ENCODE assay signal across 8 mouse cellular contexts in the genomic region with DNA sequence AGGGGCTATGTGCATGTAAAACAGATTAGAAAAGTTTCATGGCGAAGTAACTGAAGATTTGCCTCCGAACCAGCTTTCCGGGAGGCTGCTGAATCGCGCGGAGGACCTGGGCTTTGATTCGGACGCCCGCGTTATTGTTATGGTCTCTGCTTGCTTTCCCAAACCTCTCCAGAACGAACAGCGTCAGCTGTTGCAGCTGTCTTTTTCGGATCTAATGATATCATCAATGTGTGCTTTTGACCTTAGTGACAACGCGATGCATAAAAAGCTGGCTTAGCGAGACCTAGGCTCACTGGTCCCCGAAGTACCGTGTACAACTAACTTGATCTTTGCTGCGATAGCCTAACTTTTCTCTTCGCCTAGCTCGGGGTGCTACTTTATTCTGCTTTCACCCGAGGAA. TPM values are rescaled to one million over a fixed set of nuclear protein-coding genes. Genes with fewer than 3 reads are reported as not detected.
DNase-seq lines count a peak whose midpoint lies in the region; ATAC-seq and TF ChIP-seq lines count a peak whose summit lies in the region.

No protein-coding gene starts in this region.

- H3K27ac ChIP-seq in heart, embryonic 14.5 days (replicated peaks in 1 of 2; ENCODE audit: control insufficient read depth in 1 of 2, insufficient read depth in 1 of 2, low read depth in 2 of 2, low read length in 2 of 2): peak overlapping the region in 1 of 2 experiments; percentile 20; a peak in 1 of 4 replicates
- H3K27ac ChIP-seq in heart, postnatal 0 days (ENCODE audit: low read depth): peak overlapping the region; percentile 22
- no peak overlapping the region for H3K27ac ChIP-seq in lung, postnatal 0 days (ENCODE audit: low read length)

- no peak for ATAC-seq in heart, embryonic 14.5 days (ENCODE audit: insufficient number of reproducible peaks, insufficient read depth, low FRiP score, low read depth)
- no peak for ATAC-seq in heart, postnatal 0 days (ENCODE audit: insufficient read depth, low read depth)
- ATAC-seq in lung, postnatal 0 days: peak; percentile 18

- H3K36me3 ChIP-seq in heart, embryonic 14.5 days (ENCODE audit: control insufficient read depth, insufficient read depth, low read length): no peaks in the 10 kb centered on the region
- no peaks in the 10 kb centered on the region for H3K36me3 ChIP-seq in heart, postnatal 0 days (replicated peaks; ENCODE audit: control insufficient read depth, insufficient read depth, low read length)
- H3K36me3 ChIP-seq in lung, postnatal 0 days (ENCODE audit: insufficient read depth, low read length): no peaks in the 10 kb centered on the region

- no peaks in the 10 kb centered on the region for H3K9me3 ChIP-seq in heart, embryonic 14.5 days (ENCODE audit: control insufficient read depth, low read length)
- H3K9me3 ChIP-seq in heart, postnatal 0 days (replicated peaks; ENCODE audit: control insufficient read depth, low read length): no peaks in the 10 kb centered on the region
- H3K9me3 ChIP-seq in lung, postnatal 0 days (ENCODE audit: low read length): no peaks in the 10 kb centered on the region

- peaks cover 58% of the 10 kb centered on the region for H3K27me3 ChIP-seq in heart, embryonic 14.5 days (ENCODE audit: control insufficient read depth, insufficient read depth, low read length)
- H3K27me3 ChIP-seq in heart, postnatal 0 days (ENCODE audit: control insufficient read depth, insufficient read depth, low read length): peaks cover 95% of the 10 kb centered on the region
- H3K27me3 ChIP-seq in lung, postnatal 0 days (replicated peaks; ENCODE audit: insufficient read depth, low read length): peaks cover 54% of the 10 kb centered on the region

- DNase-seq in heart, postnatal 14 days: no peak
- peak; percentile 46 for DNase-seq in MEL-GATA-1-ER (ENCODE audit: extremely low read depth, low read depth)
- DNase-seq in heart, postnatal 0 days (ENCODE audit: low spot score): no peak
- DNase-seq in lung, postnatal 0 days (ENCODE audit: low spot score): peak; percentile 33
- DNase-seq in urinary bladder, adult 18-20 months (ENCODE audit: low spot score in 2 of 2): no peak
- no peak for DNase-seq in thymus, postnatal 36 days
- no peak for DNase-seq in urinary bladder, postnatal 10 days (ENCODE audit: low spot score)

- H3K4me1 ChIP-seq in heart, embryonic 14.5 days (ENCODE audit: control insufficient read depth in 2 of 2, insufficient read depth in 2 of 2, low read length in 2 of 2): peaks cover 18 to 32% of the 10 kb centered on the region in 2 experiments
- peaks cover 15% of the 10 kb centered on the region for H3K4me1 ChIP-seq in heart, postnatal 0 days (ENCODE audit: control insufficient read depth, insufficient read depth)
- peaks cover 11% of the 10 kb centered on the region for H3K4me1 ChIP-seq in lung, postnatal 0 days (ENCODE audit: insufficient read depth, low read depth, low read length)

- TF ChIP-seq CTCF in heart, postnatal 0 days (IDR thresholded peaks at IDR 0.05; ENCODE audit: low read depth): no peak
- no peak for TF ChIP-seq CTCF in lung, postnatal 0 days (IDR thresholded peaks at IDR 0.05)

- H3K9ac ChIP-seq in heart, embryonic 14.5 days (ENCODE audit: low read length): peak overlapping the region; percentile 62
- peak overlapping the region; percentile 40 for H3K9ac ChIP-seq in heart, postnatal 0 days (replicated peaks; ENCODE audit: low read depth, low read length)
- no peak overlapping the region for H3K9ac ChIP-seq in lung, postnatal 0 days (replicated peaks; ENCODE audit: low read depth)

- TF ChIP-seq EP300 in heart, postnatal 0 days (IDR thresholded peaks at IDR 0.05; ENCODE audit: low read depth): no peak
- TF ChIP-seq EP300 in lung, postnatal 0 days (IDR thresholded peaks at IDR 0.05): no peak

- H3K4me2 ChIP-seq in heart, embryonic 14.5 days (ENCODE audit: low read length): peak overlapping the region; percentile 95
- H3K4me2 ChIP-seq in heart, postnatal 0 days (ENCODE audit: low read depth, low read length): peak overlapping the region; percentile 99
- peak overlapping the region; percentile 97 for H3K4me2 ChIP-seq in lung, postnatal 0 days (replicated peaks; ENCODE audit: low read depth, low read length)

- under 1% methylated on average over 22 of the region's 22 CpGs for WGBS in heart, embryonic 14.5 days
- under 1% methylated on average over 22 of the region's 22 CpGs for WGBS in heart, postnatal 0 days
- 2% methylated on average over 22 of the region's 22 CpGs for WGBS in lung, postnatal 0 days

- peak overlapping the region; percentile 55 to 60 for H3K4me3 ChIP-seq in heart, embryonic 14.5 days (ENCODE audit: control insufficient read depth in 1 of 2, insufficient read depth in 1 of 2, low read depth in 1 of 2, low read length in 2 of 2)
- H3K4me3 ChIP-seq in heart, postnatal 0 days (ENCODE audit: low read depth, low read length): peak overlapping the region; percentile 74
- peak overlapping the region; percentile 55 for H3K4me3 ChIP-seq in lung, postnatal 0 days (ENCODE audit: low read depth, low read length)

- intact Hi-C loops in heart, postnatal 14 days (cut with DNase I): loop anchor here (5.0 kb wide), 1 partner anchor 242 kb away; no protein-coding TSS in a partner anchor

RNA-seq across cellular contexts. Expression of a gene that starts 2.0 kb away (rescaled TPM):
- 0.57 TPM in 1 of 2 replicates, not detected in the other for polyA plus RNA-seq in heart, embryonic 14.5 days (2014; fragmentation: Nextera tagmentation; extraction: Ambion mirVana)
- total RNA-seq in heart, postnatal 14 days (2021): not detected
- not detected in 2 replicates for total RNA-seq in heart, postnatal 0 days (2014; rRNA removed; ENCODE audit: low replicate concordance)
- not detected in 2 replicates for polyA plus RNA-seq in heart, postnatal 0 days (2015; fragmentation: Nextera tagmentation; extraction: Ambion mirVana)
- polyA plus RNA-seq in lung, postnatal 0 days (2015; fragmentation: Nextera tagmentation; extraction: Ambion mirVana): not detected in 2 replicates

RNA-seq across cellular contexts. Expression of a gene that starts 10.2 kb away (rescaled TPM):
- not detected in 2 replicates for polyA plus RNA-seq in heart, embryonic 14.5 days (2014; fragmentation: Nextera tagmentation; extraction: Ambion mirVana)
- not detected for total RNA-seq in heart, postnatal 14 days (2021)
- total RNA-seq in heart, postnatal 0 days (2014; rRNA removed; ENCODE audit: low replicate concordance): not detected in 2 replicates
- polyA plus RNA-seq in heart, postnatal 0 days (2015; fragmentation: Nextera tagmentation; extraction: Ambion mirVana): not detected in 2 replicates
- not detected in 2 replicates for polyA plus RNA-seq in lung, postnatal 0 days (2015; fragmentation: Nextera tagmentation; extraction: Ambion mirVana)

RNA-seq across cellular contexts. Expression of a gene that starts 10.7 kb away (rescaled TPM):
- 2.4 and 3.1 TPM in 2 replicates for polyA plus RNA-seq in heart, embryonic 14.5 days (2014; fragmentation: Nextera tagmentation; extraction: Ambion mirVana)
- 1 to 10 TPM in 1 of 2 experiments, under 1 TPM in 1; 0.84 to 3.1 TPM for total RNA-seq in heart, postnatal 14 days (2021)
- total RNA-seq in heart, postnatal 0 days (2014; rRNA removed; ENCODE audit: low replicate concordance): 0.89 TPM in 1 of 2 replicates, not detected in the other
- 0.83 and 0.93 TPM in 2 replicates for polyA plus RNA-seq in heart, postnatal 0 days (2015; fragmentation: Nextera tagmentation; extraction: Ambion mirVana)
- polyA plus RNA-seq in lung, postnatal 0 days (2015; fragmentation: Nextera tagmentation; extraction: Ambion mirVana): 2.4 and 2.7 TPM in 2 replicates

Comparison
In these comparisons a context has a peak if more than half of its experiments do, and no peak if none do; other contexts are left out.
1. DNase-seq: peak in MEL-GATA-1-ER (single experiment) and lung, postnatal 0 days (single experiment); none in heart, postnatal 14 days (0 of 2), heart, postnatal 0 days (single experiment), urinary bladder, adult 18-20 months (0 of 2), thymus, postnatal 36 days (0 of 2) and urinary bladder, postnatal 10 days (single experiment).
2. Peak in every context shown above with its lines, with median percentiles within 50 percentile points of each other: H3K4me2 ChIP-seq and H3K4me3 ChIP-seq.